12 mouse cellular contexts compared by ENCODE assay signal in the genomic region with DNA sequence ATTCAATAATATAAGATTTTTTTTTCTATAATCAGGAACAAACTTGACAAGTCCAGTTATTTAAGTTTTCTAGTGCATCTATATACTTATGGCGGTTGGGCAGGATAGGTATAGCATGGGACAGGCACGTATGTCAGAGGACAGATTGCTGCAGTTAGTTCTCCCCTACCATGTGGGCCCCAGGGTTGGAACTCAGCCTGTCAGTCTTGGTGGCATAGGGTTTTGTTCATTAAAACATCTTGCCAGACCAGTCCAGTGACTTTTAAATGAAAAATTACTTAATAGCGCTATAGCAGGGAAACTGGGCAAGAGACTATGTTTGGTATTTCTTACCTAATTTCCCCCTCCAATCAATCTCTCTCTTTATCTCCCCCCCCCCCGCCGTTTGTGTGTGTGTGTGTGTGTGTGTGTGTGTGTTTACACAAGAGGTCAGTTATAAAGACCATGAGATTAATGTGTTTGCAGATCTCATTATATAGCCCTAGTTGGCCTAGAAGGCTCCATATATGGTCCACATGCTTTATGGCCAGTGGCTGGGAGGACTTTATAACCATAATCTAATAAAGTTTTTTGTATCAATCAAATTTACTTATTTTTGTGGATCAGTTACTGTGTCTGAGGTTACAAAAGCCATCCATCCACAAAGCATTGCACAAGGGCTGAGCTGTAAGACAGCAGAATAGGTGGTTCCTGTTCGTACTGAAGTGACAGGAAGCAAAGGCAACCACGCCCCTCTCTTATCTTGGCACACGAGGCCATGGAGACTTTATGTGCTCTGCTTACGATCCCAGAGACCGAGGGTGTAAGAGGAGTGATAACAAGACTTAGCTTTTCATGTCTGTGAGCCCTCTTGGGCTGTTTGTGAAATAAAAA.
A peak's percentile ranks its signal among the peaks of the same experiment; 100 is the strongest.
DNase-seq lines count a peak whose midpoint lies in the region; ATAC-seq lines count a peak whose summit lies in the region.
"Had no signal": no experiment of that assay in that cellular context is flagged by ENCODE, and none has a peak within 500 bp of the region (broad histone marks: within the 10 kb centered on the region; RNA-seq: fewer than 3 reads in every experiment).

No protein-coding gene starts in this region.

- H3K27me3 ChIP-seq in heart, embryonic 15.5 days = no peaks in the 10 kb centered on the region
- H3K27me3 ChIP-seq in intestine, embryonic 15.5 days (replicated peaks) = no peaks in the 10 kb centered on the region

- no peak overlapping the region for H3K27ac ChIP-seq in heart, embryonic 15.5 days
- no peak overlapping the region for H3K27ac ChIP-seq in intestine, embryonic 15.5 days

- H3K36me3 ChIP-seq in heart, embryonic 15.5 days = no peaks in the 10 kb centered on the region
- H3K36me3 ChIP-seq in intestine, embryonic 15.5 days = no peaks in the 10 kb centered on the region

- no peak for DNase-seq in heart, adult 11 months
- peak; percentile 93 for DNase-seq in MEL-GATA-1-ER (ENCODE audit: extremely low read depth, low read depth)
- peak; percentile 19 for DNase-seq in lung, postnatal 10 days
- no peak for DNase-seq in gastrocnemius, postnatal 10 days
- DNase-seq in thymus, adult 18-20 months = no peak
- DNase-seq in Muller cell, postnatal 12 days (ENCODE audit: inconsistent ontology term) = no peak
- DNase-seq: adrenal gland, adult 8-10 months; cerebellum, postnatal 25 days; layer of hippocampus, postnatal 36 days; thymus, postnatal 25 days had no signal

- 0 out of 2 replicates have a peak, but pooled peaks cover 4% of the 10 kb centered on the region for H3K4me1 ChIP-seq in heart, embryonic 15.5 days (replicated peaks)
- H3K4me1 ChIP-seq in intestine, embryonic 15.5 days (replicated peaks) = no peaks in the 10 kb centered on the region

- peak; percentile 55; the same call in 1 of the 2 replicates for ATAC-seq in heart, embryonic 15.5 days (replicated peaks; ENCODE audit: insufficient number of reproducible peaks, insufficient read depth, low FRiP score, low read depth)
- peak; percentile 97 for ATAC-seq in intestine, embryonic 15.5 days

- no peaks in the 10 kb centered on the region for H3K9me3 ChIP-seq in heart, embryonic 15.5 days (replicated peaks)
- no peaks in the 10 kb centered on the region for H3K9me3 ChIP-seq in intestine, embryonic 15.5 days

- no peak overlapping the region for H3K9ac ChIP-seq in heart, embryonic 15.5 days
- H3K9ac ChIP-seq in intestine, embryonic 15.5 days = no peak overlapping the region

- H3K4me2 ChIP-seq in heart, embryonic 15.5 days = no peak overlapping the region
- no peak overlapping the region for H3K4me2 ChIP-seq in intestine, embryonic 15.5 days (replicated peaks)

- H3K4me3 ChIP-seq in heart, embryonic 15.5 days = no peak overlapping the region
- no peak overlapping the region for H3K4me3 ChIP-seq in intestine, embryonic 15.5 days (replicated peaks)

- WGBS in heart, embryonic 15.5 days = 45% methylated on average over 10 of the region's 10 CpGs
- WGBS in intestine, embryonic 15.5 days = 40% methylated on average over 10 of the region's 10 CpGs

Comparison
In these comparisons a context has a peak if more than half of its experiments do, and no peak if none do; other contexts are left out.
1. DNase-seq: peak in MEL-GATA-1-ER (single experiment) and lung, postnatal 10 days (single experiment); none in heart, adult 11 months (single experiment), gastrocnemius, postnatal 10 days (single experiment), thymus, adult 18-20 months (0 of 2) and Muller cell, postnatal 12 days (single experiment).